Mouse (Mus musculus): ENCODE results near the gene Rnf44. TPM values are rescaled to one million over a fixed set of nuclear protein-coding genes. Genes with fewer than 3 reads are reported as not detected.

The Rnf44 gene
- total and polyA plus RNA-seq, 3 experiments, result 51.6 to 94.5 (median 54.6) TPM

DNA sequence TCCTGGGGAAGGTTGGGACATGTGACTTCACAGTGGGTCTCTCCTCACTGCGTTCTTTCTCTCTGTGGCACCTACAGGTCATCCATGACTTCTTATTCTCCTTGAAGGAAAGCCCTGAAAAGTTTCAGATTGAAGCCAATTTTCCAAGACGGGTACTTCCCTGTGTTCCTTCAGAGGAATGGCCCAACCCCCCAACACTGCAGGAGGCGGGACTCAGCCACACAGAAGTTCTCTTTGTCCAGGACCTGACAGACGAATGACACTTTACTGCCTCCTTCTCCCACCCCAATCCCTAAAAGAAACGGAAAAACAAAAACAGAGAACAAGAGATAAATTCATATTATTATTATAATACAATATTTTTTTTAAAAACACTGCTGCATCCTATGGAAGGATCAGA is 32.8 kb downstream of the Rnf44 start:
- no peaks in the 10 kb centered on the region for H3K36me3 ChIP-seq (ENCODE audit: control insufficient read depth, insufficient read depth, low read length)
- H3K4me1 ChIP-seq (ENCODE audit: control insufficient read depth, insufficient read depth, low read length), result no peaks in the 10 kb centered on the region
- no peaks in the 10 kb centered on the region for H3K27me3 ChIP-seq (ENCODE audit: control insufficient read depth, insufficient read depth, low read length)
- intact Hi-C loops (cut with DNase I), result no loop called here
- TF ChIP-seq CTCF (IDR thresholded peaks at IDR 0.05), result no peak
- TF ChIP-seq EP300 (IDR thresholded peaks at IDR 0.05; ENCODE audit: insufficient read depth, low read depth, low read length), result no peak
- TF ChIP-seq POLR2A (IDR thresholded peaks at IDR 0.05; ENCODE audit: insufficient read depth, low read depth, low read length), result no peak
- no peak for DNase-seq
- no peak overlapping the region for H3K4me3 ChIP-seq
- no peaks in the 10 kb centered on the region for H3K79me2 ChIP-seq (replicated peaks; ENCODE audit: control insufficient read depth, insufficient read depth, low read length)
- H3K9ac ChIP-seq (ENCODE audit: low read depth, low read length), result no peak overlapping the region
- H3K27ac ChIP-seq, result no peak overlapping the region
- WGBS, result 68% methylated on average over 5 of the region's 5 CpGs

DNA sequence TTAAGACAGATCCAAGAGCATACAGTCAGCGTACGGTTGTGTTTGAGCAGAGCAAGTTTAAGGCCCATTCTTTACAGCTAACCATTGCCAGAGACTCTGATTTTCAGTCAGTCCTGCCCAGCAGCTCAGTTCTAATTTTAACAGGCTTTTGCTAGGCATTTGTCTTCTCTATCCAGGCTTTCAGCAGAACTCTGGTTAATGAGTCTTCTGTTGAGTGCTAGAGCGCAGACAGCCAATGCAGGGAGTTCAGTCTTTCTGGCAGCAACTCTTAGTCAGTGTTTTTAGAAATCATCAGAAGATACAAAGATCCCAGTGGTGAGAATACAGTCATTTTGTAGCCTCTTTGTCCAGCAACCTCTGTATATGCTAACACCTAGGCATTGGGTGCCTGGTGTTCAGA is 43.2 kb downstream of the Rnf44 start:
- TF ChIP-seq POLR2A (IDR thresholded peaks at IDR 0.05; ENCODE audit: insufficient read depth, low read depth, low read length), result no peak
- TF ChIP-seq EP300 (IDR thresholded peaks at IDR 0.05; ENCODE audit: insufficient read depth, low read depth, low read length), result no peak
- no peak for TF ChIP-seq CTCF (IDR thresholded peaks at IDR 0.05)
- H3K27me3 ChIP-seq (ENCODE audit: control insufficient read depth, insufficient read depth, low read length), result no peaks in the 10 kb centered on the region
- WGBS, result 96% methylated on average over 3 of the region's 3 CpGs
- no peaks in the 10 kb centered on the region for H3K4me1 ChIP-seq (ENCODE audit: control insufficient read depth, insufficient read depth, low read length)
- no peak overlapping the region for H3K9ac ChIP-seq (ENCODE audit: low read depth, low read length)
- no peak for DNase-seq
- H3K79me2 ChIP-seq (replicated peaks; ENCODE audit: control insufficient read depth, insufficient read depth, low read length), result no peaks in the 10 kb centered on the region
- intact Hi-C loops (cut with DNase I), result no loop called here
- H3K36me3 ChIP-seq (ENCODE audit: control insufficient read depth, insufficient read depth, low read length), result 0 out of 2 replicates have a peak, but pooled peaks cover 2% of the 10 kb centered on the region
- H3K27ac ChIP-seq, result no peak overlapping the region
- H3K4me3 ChIP-seq, result no peak overlapping the region

DNA sequence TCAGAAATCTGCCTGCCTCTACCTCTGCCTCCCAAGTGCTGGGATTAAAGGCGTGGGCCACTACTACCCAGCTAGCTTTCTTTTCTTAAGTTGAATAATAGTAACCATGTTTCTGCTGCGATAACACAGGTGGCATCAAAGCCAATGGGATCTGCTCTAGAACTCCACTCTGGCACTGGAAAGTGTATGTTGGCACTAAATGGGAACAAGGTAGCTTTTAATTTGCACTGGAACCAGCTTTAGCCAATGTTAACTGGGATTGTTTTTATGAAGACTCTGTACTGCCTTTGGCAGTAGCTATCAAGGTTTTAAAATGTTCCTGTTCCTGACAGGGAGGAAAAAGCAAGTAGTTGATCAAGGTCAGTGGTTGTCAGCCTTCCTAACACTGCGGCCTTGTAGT is 58.7 kb downstream of the Rnf44 start:
- TF ChIP-seq CTCF (IDR thresholded peaks at IDR 0.05), result no peak
- TF ChIP-seq POLR2A (IDR thresholded peaks at IDR 0.05; ENCODE audit: insufficient read depth, low read depth, low read length), result no peak
- no peak for TF ChIP-seq EP300 (IDR thresholded peaks at IDR 0.05; ENCODE audit: insufficient read depth, low read depth, low read length)
- Histone ChIP-seq H3K36me3 (ENCODE audit: control insufficient read depth, insufficient read depth, low read length) (no peaks in the 10 kb centered on the region; the same call in none of the 2 replicates), H3K27me3 (ENCODE audit: control insufficient read depth, insufficient read depth, low read length) (no peaks in the 10 kb centered on the region), H3K27ac (no peak overlapping the region), H3K4me3 (no peak overlapping the region), H3K4me1 (ENCODE audit: control insufficient read depth, insufficient read depth, low read length) (no peaks in the 10 kb centered on the region; the same call in 1 of the 2 replicates), H3K9ac (ENCODE audit: low read depth, low read length) (no peak overlapping the region), H3K79me2 (replicated peaks; ENCODE audit: control insufficient read depth, insufficient read depth, low read length) (peaks cover 3% of the 10 kb centered on the region; the same call in 1 of the 2 replicates)
- no peak for DNase-seq
- intact Hi-C loops (cut with DNase I), result no loop called here
- 94% methylated on average over 3 of the region's 3 CpGs for WGBS

DNA sequence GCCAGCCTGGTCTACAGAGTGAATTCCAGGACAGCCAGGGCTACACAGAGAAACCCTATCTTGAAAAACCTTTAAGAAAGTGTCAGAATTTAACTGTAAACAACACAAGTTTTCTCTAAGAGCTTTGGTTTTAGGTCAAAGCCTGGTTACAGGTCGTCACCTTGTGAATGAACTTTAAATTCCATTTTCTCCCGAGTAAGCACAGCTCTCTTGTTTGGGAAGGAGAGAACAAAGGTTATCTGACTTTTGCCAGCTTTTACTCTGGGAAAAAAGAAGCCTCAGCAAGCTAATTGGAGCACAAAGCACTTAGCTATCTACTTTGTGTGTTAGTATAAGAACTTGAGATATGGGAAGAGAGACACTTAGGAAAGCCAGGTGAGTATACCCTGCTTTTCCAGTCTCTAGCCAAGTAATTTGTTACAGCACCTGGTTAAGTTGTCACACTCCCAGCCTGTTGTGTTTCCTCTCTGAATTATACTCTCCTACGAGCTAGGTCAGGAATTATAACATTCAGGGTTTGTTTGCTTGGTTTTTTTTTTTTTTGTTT is 60.9 kb downstream of the Rnf44 start:
- peaks cover 3% of the 10 kb centered on the region for H3K36me3 ChIP-seq (ENCODE audit: control insufficient read depth, insufficient read depth, low read length)
- TF ChIP-seq CTCF (IDR thresholded peaks at IDR 0.05) (no peak), POLR2A (IDR thresholded peaks at IDR 0.05; ENCODE audit: insufficient read depth, low read depth, low read length) (no peak), EP300 (IDR thresholded peaks at IDR 0.05; ENCODE audit: insufficient read depth, low read depth, low read length) (no peak)
- no peak overlapping the region for H3K4me3 ChIP-seq
- WGBS, result 53% methylated on average over 3 of the region's 3 CpGs
- no peak for DNase-seq
- no peak overlapping the region for H3K9ac ChIP-seq (ENCODE audit: low read depth, low read length)
- intact Hi-C loops (cut with DNase I), result no loop called here
- H3K27me3 ChIP-seq (ENCODE audit: control insufficient read depth, insufficient read depth, low read length), result no peaks in the 10 kb centered on the region
- peaks cover 8% of the 10 kb centered on the region; the same call in 1 of the 2 replicates for H3K79me2 ChIP-seq (replicated peaks; ENCODE audit: control insufficient read depth, insufficient read depth, low read length)
- H3K4me1 ChIP-seq (ENCODE audit: control insufficient read depth, insufficient read depth, low read length), result no peaks in the 10 kb centered on the region; the same call in none of the 2 replicates
- H3K27ac ChIP-seq, result no peak overlapping the region

Other genes starting within 250 kb of the Rnf44 start
- 10 to 100 TPM; 19.3 to 20.6 TPM for gene Thoc3, start 225.1 kb downstream of the Rnf44 start, total RNA-seq (2021)
- 10.7 and 16.7 TPM in 2 replicates for gene Thoc3, start 225.1 kb downstream of the Rnf44 start, polyA plus RNA-seq (2012; rRNA removed)
- 1 to 10 TPM; 1.7 TPM for gene Simc1, start 190.1 kb downstream of the Rnf44 start, total RNA-seq (2021)
- gene Simc1, start 190.1 kb downstream of the Rnf44 start, polyA plus RNA-seq (2012; rRNA removed), result 1.9 and 2.8 TPM in 2 replicates
- gene 4833439L19Rik, start 128.5 kb downstream of the Rnf44 start, total RNA-seq (2021), result 10 to 100 TPM; 84.8 to 93.1 TPM
- gene 4833439L19Rik, start 128.5 kb downstream of the Rnf44 start, polyA plus RNA-seq (2012; rRNA removed), result 114 and 175 TPM in 2 replicates
- gene Arl10, start 118.9 kb downstream of the Rnf44 start, total RNA-seq (2021), result 1 to 10 TPM; 6.2 to 6.8 TPM
- 8.9 and 11.8 TPM in 2 replicates for gene Arl10, start 118.9 kb downstream of the Rnf44 start, polyA plus RNA-seq (2012; rRNA removed)
- gene Nop16, start 103.8 kb downstream of the Rnf44 start, total RNA-seq (2021), result 10 to 100 TPM; 16.5 to 17.1 TPM
- gene Nop16, start 103.8 kb downstream of the Rnf44 start, polyA plus RNA-seq (2012; rRNA removed), result 5.9 and 10.0 TPM in 2 replicates
- 100 to 1,000 TPM; 169 to 189 TPM for gene Higd2a, start 103.7 kb downstream of the Rnf44 start, total RNA-seq (2021)
- 189 and 270 TPM in 2 replicates for gene Higd2a, start 103.7 kb downstream of the Rnf44 start, polyA plus RNA-seq (2012; rRNA removed)
- 100 to 1,000 TPM in 1 of 2 experiments, 10 to 100 TPM in 1; 96.6 to 105 TPM for gene Cltb, start 82.6 kb downstream of the Rnf44 start, total RNA-seq (2021)
- gene Cltb, start 82.6 kb downstream of the Rnf44 start, polyA plus RNA-seq (2012; rRNA removed), result 51.2 and 64.1 TPM in 2 replicates
- 10 to 100 TPM; 20.4 to 21.4 TPM for gene Faf2, start 72.1 kb downstream of the Rnf44 start, total RNA-seq (2021)
- 9.2 and 17.2 TPM in 2 replicates for gene Faf2, start 72.1 kb downstream of the Rnf44 start, polyA plus RNA-seq (2012; rRNA removed)
- gene Cdhr2, start 7.6 kb upstream of the Rnf44 start, total RNA-seq (2021), result not detected
- gene Cdhr2, start 7.6 kb upstream of the Rnf44 start, polyA plus RNA-seq (2012; rRNA removed), result 0.04 TPM in 1 of 2 replicates, not detected in the other
- not detected for gene Gprin1, start 56.0 kb upstream of the Rnf44 start, total RNA-seq (2021)
- gene Gprin1, start 56.0 kb upstream of the Rnf44 start, polyA plus RNA-seq (2012; rRNA removed), result 0.03 TPM in 1 of 2 replicates, not detected in the other
- gene Sncb, start 72.7 kb upstream of the Rnf44 start, total RNA-seq (2021), result not detected
- 0.20 and 0.31 TPM in 2 replicates for gene Sncb, start 72.7 kb upstream of the Rnf44 start, polyA plus RNA-seq (2012; rRNA removed)
- not detected for gene Eif4e1b, start 90.1 kb upstream of the Rnf44 start, total RNA-seq (2021)
- gene Eif4e1b, start 90.1 kb upstream of the Rnf44 start, polyA plus RNA-seq (2012; rRNA removed), result not detected in 2 replicates
- 10 to 100 TPM; 10.0 to 12.7 TPM for gene Tspan17, start 95.5 kb upstream of the Rnf44 start, total RNA-seq (2021)
- 7.2 and 7.6 TPM in 2 replicates for gene Tspan17, start 95.5 kb upstream of the Rnf44 start, polyA plus RNA-seq (2012; rRNA removed)

Data from heart, adult 2 months (tissue).